Comparison of ENCODE assay signal across 8 mouse cellular contexts in the genomic region with DNA sequence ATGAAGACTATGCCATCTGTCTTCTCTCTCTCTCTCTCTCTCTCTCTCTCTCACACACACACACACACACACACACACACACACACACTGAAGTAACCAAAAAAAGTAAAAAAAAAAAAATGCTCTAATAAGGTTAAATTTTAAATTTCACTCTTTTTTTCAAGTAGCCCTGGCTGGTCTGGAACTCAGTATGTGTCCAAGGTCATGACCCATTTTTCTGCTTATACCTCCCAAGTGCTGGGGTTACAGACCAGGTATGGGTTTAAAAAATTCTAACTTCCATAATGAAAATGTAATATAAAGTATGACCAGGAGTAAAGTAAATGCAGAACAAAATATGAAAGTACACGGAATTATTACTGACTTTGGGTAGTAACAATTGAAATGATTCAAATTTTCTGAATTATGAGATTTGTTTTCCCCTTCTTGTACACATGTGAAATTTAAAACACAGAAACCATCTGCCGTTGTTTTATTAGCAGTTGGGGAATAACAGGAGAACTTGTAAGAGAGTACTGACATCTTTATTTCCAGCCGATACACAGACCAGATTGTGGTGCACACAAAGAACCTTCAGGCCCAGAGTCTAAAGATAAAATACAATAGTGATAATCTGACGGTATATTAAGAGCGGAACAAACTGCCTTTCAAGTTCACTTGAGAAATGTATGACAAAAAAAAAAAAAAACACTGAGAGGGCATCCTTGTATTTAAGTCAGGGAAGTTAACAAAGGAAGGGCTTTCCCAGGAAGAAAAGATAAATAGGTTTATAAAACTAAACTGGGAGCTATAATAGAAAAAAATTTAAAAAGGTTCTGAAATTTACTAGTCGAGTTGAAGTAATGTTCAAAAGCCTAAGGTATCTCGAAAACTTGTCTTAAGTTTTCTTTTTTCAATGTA. TPM values are rescaled to one million over a fixed set of nuclear protein-coding genes. Genes with fewer than 3 reads are reported as not detected.
DNase-seq lines count a peak whose midpoint lies in the region; ATAC-seq and TF ChIP-seq lines count a peak whose summit lies in the region.

No protein-coding gene starts in this region.

- no peak for TF ChIP-seq CTCF in testis, adult 2 months (IDR thresholded peaks at IDR 0.05; ENCODE audit: control insufficient read depth, insufficient read depth, insufficient replicate concordance, low read depth, low read length)

- H3K9me3 ChIP-seq in erythroblast, embryonic 14.5 days (ENCODE audit: control insufficient read depth, low read length), result no peaks in the 10 kb centered on the region
- no peaks in the 10 kb centered on the region for H3K9me3 ChIP-seq in liver, embryonic 12.5 days (replicated peaks)

- H3K4me2 ChIP-seq in liver, embryonic 12.5 days, result peak overlapping the region; percentile 85

- ATAC-seq in erythroblast, adult 5-6 weeks (replicated peaks; ENCODE audit: low FRiP score, poor library complexity, severe bottlenecking), result no peak
- no peak for ATAC-seq in liver, embryonic 12.5 days
- ATAC-seq in inflammation-experienced regulatory T-cells, adult 6 months, result no peak
- no peak for ATAC-seq in cerebellum, adult (ENCODE audit: insufficient number of reproducible peaks, low FRiP score, low TSS enrichment)

- peaks cover 55% of the 10 kb centered on the region for H3K4me1 ChIP-seq in erythroblast, embryonic 14.5 days (ENCODE audit: control insufficient read depth)
- H3K4me1 ChIP-seq in testis, adult 2 months (ENCODE audit: control insufficient read depth, insufficient read depth, low read length), result no peaks in the 10 kb centered on the region
- H3K4me1 ChIP-seq in liver, embryonic 12.5 days, result peaks cover 57% of the 10 kb centered on the region

- peak overlapping the region; percentile 92; the same call in 1 of the 2 replicates for H3K27ac ChIP-seq in testis, adult 2 months (ENCODE audit: control insufficient read depth, insufficient read depth, low read depth, low read length)
- H3K27ac ChIP-seq in liver, embryonic 12.5 days, result peak overlapping the region; percentile 98

- H3K9ac ChIP-seq in liver, embryonic 12.5 days, result peak overlapping the region; percentile 98

- peak overlapping the region; percentile 92 for H3K4me3 ChIP-seq in erythroblast, embryonic 14.5 days (replicated peaks)
- peak overlapping the region; percentile 91; the same call in 1 of the 2 replicates for H3K4me3 ChIP-seq in testis, adult 2 months (ENCODE audit: control insufficient read depth, low read depth, low read length)
- peak overlapping the region; percentile 99 for H3K4me3 ChIP-seq in liver, embryonic 12.5 days

- H3K27me3 ChIP-seq in erythroblast, embryonic 14.5 days (ENCODE audit: control insufficient read depth), result no peaks in the 10 kb centered on the region
- no peaks in the 10 kb centered on the region for H3K27me3 ChIP-seq in testis, adult 2 months (ENCODE audit: control insufficient read depth, insufficient read depth, low read length)
- H3K27me3 ChIP-seq in liver, embryonic 12.5 days (replicated peaks), result no peaks in the 10 kb centered on the region

- no peak for TF ChIP-seq POLR2A in testis, adult 2 months (IDR thresholded peaks at IDR 0.05; ENCODE audit: control insufficient read depth, low read depth, low read length)

- 23% methylated on average over 7 of the region's 7 CpGs for WGBS in liver, embryonic 12.5 days (ENCODE audit: insufficient replicate concordance)

- no peak for DNase-seq in testis, postnatal 10 days (ENCODE audit: low spot score)
- DNase-seq in frontal cortex, postnatal 10 days (ENCODE audit: low spot score in 2 of 2), result no peak

- peaks cover 16% of the 10 kb centered on the region for H3K36me3 ChIP-seq in erythroblast, embryonic 14.5 days (ENCODE audit: control insufficient read depth)
- no peaks in the 10 kb centered on the region for H3K36me3 ChIP-seq in testis, adult 2 months (ENCODE audit: control insufficient read depth, insufficient read depth, low read length)
- H3K36me3 ChIP-seq in liver, embryonic 12.5 days, result peaks cover 6% of the 10 kb centered on the region

RNA-seq across cellular contexts. Expression of gene Hbp1, which starts 2.0 kb away (rescaled TPM):
- 0.48 and 0.57 TPM in 2 replicates for polyA plus RNA-seq in erythroblast, embryonic 14.5 days (2012)
- total RNA-seq in erythroblast, adult 5-6 weeks (2015; ENCODE audit: low replicate concordance), result 323 and 325 TPM in 2 replicates
- total RNA-seq in erythroblast, adult 5-6 weeks (2017; ENCODE audit: low replicate concordance), result 332 and 347 TPM in 2 replicates
- polyA plus RNA-seq in testis, adult 2 months (2012; rRNA removed), result 21.0 and 27.3 TPM in 2 replicates
- polyA plus RNA-seq in liver, embryonic 12.5 days (2016; fragmentation: Nextera tagmentation; extraction: Ambion mirVana), result 33.7 and 36.6 TPM in 2 replicates
- polyA plus RNA-seq in inflammation-experienced regulatory T-cells, adult 6 months (2017; shearing (Covaris generic)), result 100 to 1,000 TPM in 2 of 3 experiments, 10 to 100 TPM in 1; 90.3 to 147 (median 141) TPM

Comparison
In these comparisons a context has a peak if more than half of its experiments do, and no peak if none do; other contexts are left out.
1. RNA of gene Hbp1, which starts 2.0 kb away (polyA plus RNA-seq): 90.3 to 147 TPM in inflammation-experienced regulatory T-cells, adult 6 months, 33.7 to 36.6 TPM in liver, embryonic 12.5 days and 21.0 to 27.3 TPM in testis, adult 2 months; 0.48 to 0.57 TPM in erythroblast, embryonic 14.5 days; every median in the first group is over 10 times any median in the second.
2. Peak in every context shown above with its lines, with median percentiles within 50 percentile points of each other: H3K4me3 ChIP-seq.